Mouse (Mus musculus) lung, adult 2 months (tissue): ENCODE measurements around the gene Ascc2.

Source experiments
- CTCF ChIP-seq: fragments of 200-500 bp; IDR thresholded peaks from 2 replicates; pipeline ENCODE4 v1.5.1; 2011; ENCODE audit warnings: mild to moderate bottlenecking, low read length, control low read depth; ENCODE audit not compliant: insufficient read depth
- POLR2A ChIP-seq: fragments of 200-500 bp; IDR thresholded peaks from 2 replicates; pipeline ENCODE4 v1.6.1; 2011; ENCODE audit warnings: low read depth, mild to moderate bottlenecking, control low read depth, low read length, borderline replicate concordance; ENCODE audit errors: extremely low read depth

DNA sequence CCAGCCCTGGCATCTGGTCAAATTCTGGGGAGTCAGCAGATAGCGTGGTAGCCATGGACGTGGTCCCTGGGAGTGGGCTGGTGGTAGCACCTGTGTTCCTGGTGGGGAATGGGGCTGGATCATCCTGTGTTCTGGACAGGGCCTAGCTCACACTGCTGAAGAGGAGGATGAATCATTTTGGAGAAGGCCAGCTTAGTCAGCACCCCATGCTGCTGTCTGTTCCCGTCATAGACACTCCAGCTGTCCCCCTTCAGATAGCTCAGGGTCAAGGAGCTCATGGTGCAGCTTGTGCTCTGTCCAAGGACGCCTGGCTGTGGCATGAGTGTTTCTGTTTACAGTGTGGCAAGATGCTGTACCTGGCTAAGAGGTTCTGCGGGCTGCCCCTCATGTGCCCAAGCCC, 81.0 kb downstream of the Ascc2 start:
- TF ChIP-seq CTCF: no peak
- no peak for TF ChIP-seq POLR2A
